Mouse (Mus musculus) MEL (cell line): Measurements from ENCODE around the gene Ncoa5. TPM values are rescaled to one million over a fixed set of nuclear protein-coding genes. Genes with fewer than 3 reads are reported as not detected.

Experiments used
- DNase-seq: peaks from one replicate; pipeline ENCODE4 v3.0.0; 2011; ENCODE audit warnings: low read depth, low spot score
- H3K27ac ChIP-seq: 2 replicates; pipeline ENCODE4 v1.5.1; 2012; ENCODE audit warnings: low read depth, mild to moderate bottlenecking, control low read depth, low read length, moderate library complexity; ENCODE audit not compliant: control insufficient read depth
- H3K27me3 ChIP-seq, 2 experiments: fragments of 150-350 bp in 1 of 2; sonication (generic) in 1 of 2; 2 replicates each; pipeline ENCODE4 v1.6.1; 2012; ENCODE audit warnings: low read length in 2 of 2, mild to moderate bottlenecking in 2 of 2, improper control_type of control experiment in 1 of 2, moderate library complexity in 1 of 2; ENCODE audit not compliant: insufficient read depth in 2 of 2, control insufficient read depth in 1 of 2
- H3K36me3 ChIP-seq, 2 experiments: 2 replicates each; pipeline ENCODE4 v1.6.1; 2012 to 2014; ENCODE audit warnings: low read length in 2 of 2, improper control_type of control experiment in 1 of 2, inconsistent platforms in 1 of 2, mild to moderate bottlenecking in 1 of 2; ENCODE audit not compliant: insufficient read depth in 2 of 2, control insufficient read depth in 1 of 2
- H3K4me1 ChIP-seq, 2 experiments: fragments of 150-350 bp in 1 of 2; sonication (generic) in 1 of 2; 2 replicates each; pipeline ENCODE4 v1.6.1; 2012; ENCODE audit warnings: low read length in 2 of 2, improper control_type of control experiment in 1 of 2, mild to moderate bottlenecking in 1 of 2; ENCODE audit not compliant: insufficient read depth in 2 of 2, control insufficient read depth in 1 of 2
- H3K4me3 ChIP-seq, 2 experiments: fragments of 150-350 bp in 1 of 2; sonication (generic) in 1 of 2; 2 replicates each; pipeline ENCODE4 v1.5.1; 2012; ENCODE audit warnings: low read depth in 2 of 2, low read length in 2 of 2, mild to moderate bottlenecking in 2 of 2, moderate library complexity in 2 of 2, control low read depth in 1 of 2, improper control_type of control experiment in 1 of 2; ENCODE audit not compliant: control insufficient read depth in 1 of 2, insufficient read depth in 1 of 2
- H3K79me2 ChIP-seq: 2 replicates; pipeline ENCODE4 v1.6.1; 2012; ENCODE audit warnings: mild to moderate bottlenecking, low read length, moderate library complexity; ENCODE audit not compliant: control insufficient read depth, poor library complexity, insufficient read depth
- H3K9ac ChIP-seq: 2 replicates; pipeline ENCODE4 v1.6.1; 2012; ENCODE audit warnings: low read depth, mild to moderate bottlenecking, control low read depth, low read length, moderate library complexity; ENCODE audit not compliant: control insufficient read depth, poor library complexity, severe bottlenecking
- H3K9me3 ChIP-seq: fragments of 150-350 bp; sonication (generic); replicated peaks from 2 replicates; pipeline ENCODE4 v1.6.1; 2012; ENCODE audit warnings: mild to moderate bottlenecking, low read length, improper control_type of control experiment, moderate library complexity; ENCODE audit not compliant: insufficient read depth
- BHLHE40 ChIP-seq: IDR thresholded peaks from 2 replicates; pipeline ENCODE4 v1.6.1; 2012; ENCODE audit warnings: low read depth, mild to moderate bottlenecking, inconsistent platforms, low read length, improper control_type of control experiment, borderline replicate concordance
- CHD1 ChIP-seq: IDR thresholded peaks from 2 replicates; pipeline ENCODE4 v1.6.1; 2012; ENCODE audit warnings: low read depth, mild to moderate bottlenecking, inconsistent platforms, low read length, improper control_type of control experiment
- CHD2 ChIP-seq: IDR thresholded peaks from 2 replicates; pipeline ENCODE4 v1.6.1; 2011; ENCODE audit warnings: low read length, improper control_type of control experiment
- CTCF ChIP-seq, 3 experiments: IDR thresholded peaks in 2 of 3; conservative IDR thresholded peaks in 1 of 3; 2 replicates each; pipeline ENCODE4 v1.5.1; 2011 to 2012; ENCODE audit warnings: low read length in 3 of 3, low read depth in 2 of 3, mild to moderate bottlenecking in 2 of 3, improper control_type of control experiment in 1 of 3, inconsistent platforms in 1 of 3, mixed read lengths in 1 of 3, moderate library complexity in 1 of 3; ENCODE audit not compliant: control insufficient read depth in 1 of 3, insufficient read depth in 1 of 3, poor library complexity in 1 of 3, severe bottlenecking in 1 of 3
- EP300 ChIP-seq, 2 experiments: IDR thresholded peaks; 2 replicates each; pipeline ENCODE4 v1.6.1; 2011; ENCODE audit warnings: improper control_type of control experiment in 2 of 2, low read length in 2 of 2, low read depth in 1 of 2, mild to moderate bottlenecking in 1 of 2
- MAX ChIP-seq: IDR thresholded peaks from 2 replicates; pipeline ENCODE4 v1.6.1; 2011; ENCODE audit warnings: low read length, improper control_type of control experiment
- MAZ ChIP-seq: IDR thresholded peaks from 2 replicates; pipeline ENCODE4 v1.6.1; 2012; ENCODE audit warnings: low read depth, mild to moderate bottlenecking, inconsistent platforms, low read length, improper control_type of control experiment
- MXI1 ChIP-seq: IDR thresholded peaks from 2 replicates; pipeline ENCODE4 v1.6.1; 2011; ENCODE audit warnings: mild to moderate bottlenecking, low read depth, low read length, improper control_type of control experiment
- NRF1 ChIP-seq: IDR thresholded peaks from 2 replicates; pipeline ENCODE4 v1.6.1; 2014; ENCODE audit warnings: low read depth, mild to moderate bottlenecking, inconsistent platforms, low read length, improper control_type of control experiment, moderate library complexity; ENCODE audit not compliant: poor library complexity, insufficient read depth, severe bottlenecking
- POLR2AphosphoS2 ChIP-seq: IDR thresholded peaks from 2 replicates; pipeline ENCODE4 v1.6.1; 2011; ENCODE audit warnings: low read length, improper control_type of control experiment
- POLR2AphosphoS5 ChIP-seq: IDR thresholded peaks from 2 replicates; pipeline ENCODE4 v1.6.1; 2012; ENCODE audit warnings: low read depth, borderline replicate concordance, mild to moderate bottlenecking, inconsistent platforms, low read length, moderate library complexity, mixed read lengths
- RAD21 ChIP-seq: IDR thresholded peaks from 2 replicates; pipeline ENCODE4 v1.6.1; 2011; ENCODE audit warnings: mild to moderate bottlenecking, low read depth, low read length, improper control_type of control experiment
- SIN3A ChIP-seq: IDR thresholded peaks from 2 replicates; pipeline ENCODE4 v1.6.1; 2012; ENCODE audit warnings: low read length, improper control_type of control experiment, inconsistent platforms
- SMC3 ChIP-seq: IDR thresholded peaks from 2 replicates; pipeline ENCODE4 v1.6.1; 2011; ENCODE audit warnings: low read depth, low read length, improper control_type of control experiment
- TBP ChIP-seq: IDR thresholded peaks from 2 replicates; pipeline ENCODE4 v1.8.0; 2011; ENCODE audit warnings: low read depth, low read length, improper control_type of control experiment
- UBTF ChIP-seq: IDR thresholded peaks from 2 replicates; pipeline ENCODE4 v1.6.1; 2012; ENCODE audit warnings: low read depth, mild to moderate bottlenecking, inconsistent platforms, low read length, improper control_type of control experiment, moderate library complexity, borderline replicate concordance; ENCODE audit not compliant: insufficient read depth
- USF1 ChIP-seq: IDR thresholded peaks from 2 replicates; pipeline ENCODE4 v1.6.1; 2014; ENCODE audit warnings: low read depth, mild to moderate bottlenecking, inconsistent platforms, low read length, improper control_type of control experiment, moderate library complexity
- USF2 ChIP-seq, 2 experiments: IDR thresholded peaks; 2 replicates each; pipeline ENCODE4 v1.6.1; 2011 to 2012; ENCODE audit warnings: improper control_type of control experiment in 2 of 2, low read length in 2 of 2, borderline replicate concordance in 1 of 2, inconsistent platforms in 1 of 2, low read depth in 1 of 2, mild to moderate bottlenecking in 1 of 2; ENCODE audit not compliant: insufficient read depth in 1 of 2
- ZC3H11A ChIP-seq: IDR thresholded peaks from 2 replicates; pipeline ENCODE4 v1.6.1; 2012; ENCODE audit warnings: low read depth, mild to moderate bottlenecking, inconsistent platforms, low read length, improper control_type of control experiment
- polyA plus RNA-seq, 2 experiments: library from polyadenylated mRNA; stranded (reverse) in 1 of 2; unstranded in 1 of 2; fragments of >175 nt in 1 of 2; fragments of >200 nt in 1 of 2; gene quantifications; 2 replicates each; pipeline versions ENCODE4 v1.2.1 to v1.2.4; 2012; ENCODE audit warnings: low replicate concordance in 2 of 2, low read depth in 1 of 2; ENCODE audit not compliant: insufficient read length in 2 of 2, insufficient read depth in 1 of 2, missing spikeins in 1 of 2
- total RNA-seq: library from RNA; depleted of rRNA; stranded (reverse); fragments of 300-350 nt; gene quantifications from 2 replicates; pipeline ENCODE4 v1.2.3, GENCODE M21; 2012

Gene Ncoa5
- total and polyA plus RNA-seq, 3 experiments, result 35.8 to 76.6 (median 61.0) TPM

DNA sequence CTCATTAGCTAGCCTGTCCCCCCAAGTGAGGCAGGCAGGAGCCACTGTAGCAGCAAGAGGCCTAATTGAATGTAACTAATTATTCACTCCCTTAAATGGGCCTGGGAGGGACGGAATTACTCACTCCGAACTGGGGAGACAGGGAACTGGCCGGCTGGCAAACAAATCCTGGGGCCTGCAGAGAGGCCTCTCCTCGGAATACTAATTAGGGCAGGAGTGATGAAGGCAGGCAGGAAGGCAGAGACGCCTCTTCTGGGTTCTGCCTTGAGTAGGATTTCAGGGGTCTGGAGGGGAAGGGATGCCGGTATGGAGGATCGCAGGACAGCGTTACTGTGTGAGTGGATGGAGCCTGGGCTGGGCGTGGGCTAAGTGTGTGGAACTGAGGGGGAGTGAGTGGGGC, 42.4 kb upstream of the Ncoa5 start:
- H3K9ac ChIP-seq, result no peak overlapping the region
- no peaks in the 10 kb centered on the region for H3K79me2 ChIP-seq
- H3K36me3 ChIP-seq, result no peaks in the 10 kb centered on the region
- DNase-seq, result no peak
- H3K27me3 ChIP-seq, result no peaks in the 10 kb centered on the region
- no peak for TF ChIP-seq ZC3H11A
- no peak for TF ChIP-seq POLR2AphosphoS5
- no peak for TF ChIP-seq USF1
- TF ChIP-seq SMC3, result no peak
- TF ChIP-seq MXI1, result no peak
- no peak for TF ChIP-seq RAD21
- no peak for TF ChIP-seq NRF1
- TF ChIP-seq UBTF, result no peak
- no peak for TF ChIP-seq MAZ
- no peak for TF ChIP-seq MAX
- no peak for TF ChIP-seq USF2 (IDR thresholded peaks at IDR 0.05; ENCODE audit: borderline replicate concordance in 1 of 2, insufficient read depth in 1 of 2, low read depth in 1 of 2, low read length in 2 of 2)
- no peak for TF ChIP-seq TBP
- TF ChIP-seq CTCF (IDR thresholded peaks at IDR 0.05 in 2 of 3, conservative IDR thresholded peaks at IDR 0.05 in 1 of 3; ENCODE audit: control insufficient read depth in 1 of 3, insufficient read depth in 1 of 3, low read depth in 2 of 3, low read length in 3 of 3, poor library complexity in 1 of 3, severe bottlenecking in 1 of 3), result no peak
- no peak for TF ChIP-seq CHD2
- no peak for TF ChIP-seq BHLHE40
- no peak for TF ChIP-seq SIN3A
- TF ChIP-seq EP300 (IDR thresholded peaks at IDR 0.05; ENCODE audit: low read depth in 1 of 2, low read length in 2 of 2), result no peak
- TF ChIP-seq POLR2AphosphoS2, result no peak
- H3K4me3 ChIP-seq, result no peak overlapping the region
- no peaks in the 10 kb centered on the region for H3K9me3 ChIP-seq
- H3K27ac ChIP-seq, result no peak overlapping the region
- no peaks in the 10 kb centered on the region for H3K4me1 ChIP-seq

DNA sequence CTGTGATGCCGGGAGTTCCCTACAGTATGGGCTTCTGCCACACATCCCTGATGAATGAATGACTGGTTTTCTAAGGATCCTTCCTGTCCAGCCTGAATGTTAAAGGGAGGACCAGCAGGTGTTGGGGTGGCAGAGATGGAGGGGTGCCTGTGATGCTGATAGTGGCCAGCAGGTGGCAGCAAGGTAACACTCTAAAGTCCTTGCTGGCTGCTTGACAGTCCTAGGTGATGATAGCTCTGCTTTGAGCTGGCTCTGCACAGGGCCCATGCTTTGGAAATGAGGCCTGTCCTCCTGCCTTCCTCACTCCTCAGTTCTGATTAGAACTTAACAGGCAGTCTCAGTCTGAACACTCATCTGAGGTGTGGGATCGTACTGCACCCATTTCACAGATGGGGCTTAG, 40.3 kb upstream of the Ncoa5 start:
- Histone ChIP-seq H3K9ac (no peak overlapping the region), H3K27ac (no peak overlapping the region), H3K9me3 (no peaks in the 10 kb centered on the region), H3K4me1 (no peaks in the 10 kb centered on the region), H3K36me3 (no peaks in the 10 kb centered on the region), H3K27me3 (no peaks in the 10 kb centered on the region), H3K79me2 (no peaks in the 10 kb centered on the region), H3K4me3 (no peak overlapping the region)
- TF ChIP-seq CTCF (IDR thresholded peaks at IDR 0.05 in 2 of 3, conservative IDR thresholded peaks at IDR 0.05 in 1 of 3; ENCODE audit: control insufficient read depth in 1 of 3, insufficient read depth in 1 of 3, low read depth in 2 of 3, low read length in 3 of 3, poor library complexity in 1 of 3, severe bottlenecking in 1 of 3), result peak; percentile 90 to 91 (median 91)
- peak; percentile 97 for TF ChIP-seq ZC3H11A
- TF ChIP-seq SMC3, result peak; percentile 95
- TF ChIP-seq RAD21, result peak; percentile 92
- TF ChIP-seq CHD1, result no peak
- DNase-seq, result peak; percentile 73
